Mouse (Mus musculus): ENCODE measurements around the gene Ank3. TPM values are rescaled to one million over a fixed set of nuclear protein-coding genes. Genes with fewer than 3 reads are reported as not detected.

Gene Ank3
- total and polyA plus RNA-seq, 2 experiments from 2014 or later = 66.6 to 253 TPM

DNA sequence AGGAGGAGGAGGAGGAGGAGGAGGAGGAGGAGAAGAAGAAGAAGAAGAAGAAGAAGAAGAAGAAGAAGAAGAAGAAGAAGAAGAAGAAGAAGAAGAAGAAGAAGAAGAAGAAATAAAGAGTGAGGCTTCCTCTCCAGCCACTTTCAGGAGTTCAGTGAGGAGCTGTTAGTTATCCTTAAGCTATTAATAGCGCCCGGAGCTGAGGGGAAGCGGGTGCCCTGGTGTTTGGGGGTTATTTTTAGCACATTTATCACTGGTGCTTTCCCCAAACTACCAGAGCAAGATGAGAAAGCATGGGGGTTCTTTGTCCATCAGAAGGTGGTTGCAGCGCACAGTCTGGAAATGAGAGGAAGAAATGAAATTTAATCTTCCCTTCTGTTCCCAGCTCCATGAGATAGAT, 166.5 kb downstream of the Ank3 start:
- H3K4me3 ChIP-seq (ENCODE audit: low read depth, low read length) = no peak overlapping the region
- H3K27ac ChIP-seq (ENCODE audit: low read depth, low read length) = no peak overlapping the region
- H3K27me3 ChIP-seq (ENCODE audit: insufficient read depth, low read length) = no peaks in the 10 kb centered on the region
- H3K9me3 ChIP-seq (ENCODE audit: low read length) = no peaks in the 10 kb centered on the region
- no peak for TF ChIP-seq CTCF (IDR thresholded peaks at IDR 0.05)
- H3K4me1 ChIP-seq (ENCODE audit: insufficient read depth, low read length) = no peaks in the 10 kb centered on the region
- H3K36me3 ChIP-seq (ENCODE audit: insufficient read depth, low read length) = no peaks in the 10 kb centered on the region
- ATAC-seq (ENCODE audit: low FRiP score) = no peak
- H3K4me2 ChIP-seq (ENCODE audit: low read depth, low read length, poor library complexity, severe bottlenecking) = no peak overlapping the region
- WGBS = 88% methylated on average over 4 of the region's 4 CpGs
- no peak overlapping the region for H3K9ac ChIP-seq (replicated peaks; ENCODE audit: low read length, poor library complexity, severe bottlenecking)
- DNase-seq (ENCODE audit: low spot score) = no peak

DNA sequence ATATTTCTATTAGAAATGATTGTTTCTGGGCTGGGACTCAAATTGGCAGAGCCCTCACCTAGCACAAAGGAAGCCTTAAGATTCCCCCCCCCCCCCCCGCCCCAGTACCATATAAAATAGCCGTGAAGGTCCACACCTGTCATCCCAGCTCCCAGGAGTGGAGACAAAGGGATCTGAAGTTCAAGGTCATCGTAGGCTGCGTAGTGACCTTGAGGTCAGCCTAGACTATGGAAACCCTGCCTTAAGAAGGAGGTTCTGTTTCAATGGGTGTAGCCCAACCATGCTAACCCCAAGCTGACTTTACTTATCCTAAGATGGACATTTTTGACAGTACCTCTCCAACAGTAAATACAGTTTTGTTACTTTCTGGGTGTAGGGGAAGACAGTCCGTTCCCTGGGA, 170.4 kb downstream of the Ank3 start:
- H3K9me3 ChIP-seq (ENCODE audit: low read length) = no peaks in the 10 kb centered on the region
- H3K4me1 ChIP-seq (ENCODE audit: insufficient read depth, low read length) = peaks cover 23% of the 10 kb centered on the region
- no peak overlapping the region for H3K9ac ChIP-seq (replicated peaks; ENCODE audit: low read length, poor library complexity, severe bottlenecking)
- H3K27me3 ChIP-seq (ENCODE audit: insufficient read depth, low read length) = no peaks in the 10 kb centered on the region
- H3K4me2 ChIP-seq (ENCODE audit: low read depth, low read length, poor library complexity, severe bottlenecking) = no peak overlapping the region
- no peak for TF ChIP-seq CTCF (IDR thresholded peaks at IDR 0.05)
- H3K4me3 ChIP-seq (ENCODE audit: low read depth, low read length) = no peak overlapping the region
- DNase-seq (ENCODE audit: low spot score) (no peak), ATAC-seq (ENCODE audit: low FRiP score) (no peak)
- no peaks in the 10 kb centered on the region for H3K36me3 ChIP-seq (ENCODE audit: insufficient read depth, low read length)
- no peak overlapping the region for H3K27ac ChIP-seq (ENCODE audit: low read depth, low read length)
- WGBS = 86% methylated on average over 5 of the region's 5 CpGs

DNA sequence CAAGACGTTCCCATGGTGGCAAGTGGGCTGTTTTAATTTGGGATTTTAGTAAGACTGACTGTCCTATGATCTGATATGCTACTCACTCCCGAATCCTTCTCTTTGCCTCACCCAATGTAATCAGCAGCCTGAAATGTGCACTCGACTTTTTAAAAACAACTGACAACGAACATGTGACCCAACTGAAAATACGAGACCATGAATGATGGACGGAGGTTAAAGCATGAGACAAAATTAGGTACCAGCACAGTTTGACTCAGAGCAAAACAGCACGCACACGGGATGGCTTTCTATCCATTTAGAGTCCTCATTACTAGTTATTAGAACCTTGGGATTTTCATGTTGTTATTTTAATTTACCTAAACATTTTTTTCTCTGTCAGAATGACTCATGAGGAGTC, 171.2 kb downstream of the Ank3 start:
- 70% methylated on average over 8 of the region's 8 CpGs for WGBS
- H3K4me1 ChIP-seq (ENCODE audit: insufficient read depth, low read length) = peaks cover 23% of the 10 kb centered on the region

GRCm38 (mm10) chr10:69570466-69571288, 172.1 kb downstream of the Ank3 start:
- Histone ChIP-seq H3K36me3 (ENCODE audit: insufficient read depth, low read length) (no peaks in the 10 kb centered on the region), H3K9ac (replicated peaks; ENCODE audit: low read length, poor library complexity, severe bottlenecking) (no peak overlapping the region; the same call in 1 of the 2 replicates), H3K27me3 (ENCODE audit: insufficient read depth, low read length) (no peaks in the 10 kb centered on the region), H3K4me2 (ENCODE audit: low read depth, low read length, poor library complexity, severe bottlenecking) (peak overlapping the region; percentile 45), H3K4me3 (ENCODE audit: low read depth, low read length) (no peak overlapping the region; the same call in 1 of the 2 replicates), H3K9me3 (ENCODE audit: low read length) (no peaks in the 10 kb centered on the region), H3K4me1 (ENCODE audit: insufficient read depth, low read length) (peaks cover 26% of the 10 kb centered on the region), H3K27ac (ENCODE audit: low read depth, low read length) (no peak overlapping the region)
- WGBS = 36% methylated on average over 18 of the region's 18 CpGs
- DNase-seq (ENCODE audit: low spot score) (no peak), ATAC-seq (ENCODE audit: low FRiP score) (no peak)
- TF ChIP-seq CTCF (IDR thresholded peaks at IDR 0.05) = no peak

More for the DNA sequence above, 171.2 kb downstream of the Ank3 start:
- Histone ChIP-seq H3K27me3 (ENCODE audit: insufficient read depth, low read length) (no peaks in the 10 kb centered on the region), H3K9ac (replicated peaks; ENCODE audit: low read length, poor library complexity, severe bottlenecking) (no peak overlapping the region), H3K9me3 (ENCODE audit: low read length) (no peaks in the 10 kb centered on the region), H3K36me3 (ENCODE audit: insufficient read depth, low read length) (no peaks in the 10 kb centered on the region), H3K4me3 (ENCODE audit: low read depth, low read length) (no peak overlapping the region), H3K27ac (ENCODE audit: low read depth, low read length) (no peak overlapping the region), H3K4me2 (ENCODE audit: low read depth, low read length, poor library complexity, severe bottlenecking) (no peak overlapping the region)
- ATAC-seq (ENCODE audit: low FRiP score) (no peak), DNase-seq (ENCODE audit: low spot score) (no peak)
- TF ChIP-seq CTCF (IDR thresholded peaks at IDR 0.05) = no peak

DNA sequence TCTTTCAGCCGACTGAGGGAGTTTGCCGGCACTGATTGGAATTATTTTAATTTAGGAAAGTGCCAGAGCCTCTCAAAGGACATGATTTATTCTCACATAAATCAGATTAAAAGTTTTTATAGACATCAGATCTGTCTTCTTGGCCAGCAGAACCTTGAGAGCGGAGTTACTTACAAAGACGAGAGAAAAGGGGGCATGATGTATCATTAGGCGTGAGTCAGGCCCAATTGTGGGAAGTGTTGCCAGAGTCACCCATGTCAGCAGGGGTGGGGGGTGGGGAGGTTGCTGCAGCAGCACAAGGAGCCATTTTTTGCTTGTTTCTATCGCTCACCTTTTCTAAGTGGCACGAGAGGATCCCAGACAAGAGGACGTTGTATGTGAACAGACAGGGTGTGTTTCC, 172.8 kb downstream of the Ank3 start:
- H3K27ac ChIP-seq (ENCODE audit: low read depth, low read length) = no peak overlapping the region
- peak overlapping the region; percentile 45 for H3K4me2 ChIP-seq (ENCODE audit: low read depth, low read length, poor library complexity, severe bottlenecking)
- ATAC-seq (ENCODE audit: low FRiP score) (no peak), DNase-seq (ENCODE audit: low spot score) (no peak)
- H3K36me3 ChIP-seq (ENCODE audit: insufficient read depth, low read length) = no peaks in the 10 kb centered on the region
- no peak for TF ChIP-seq CTCF (IDR thresholded peaks at IDR 0.05)
- H3K4me1 ChIP-seq (ENCODE audit: insufficient read depth, low read length) = peaks cover 26% of the 10 kb centered on the region
- peak overlapping the region; percentile 33; the same call in 1 of the 2 replicates for H3K9ac ChIP-seq (replicated peaks; ENCODE audit: low read length, poor library complexity, severe bottlenecking)
- H3K4me3 ChIP-seq (ENCODE audit: low read depth, low read length) = peak overlapping the region; percentile 13; the same call in 1 of the 2 replicates
- 8% methylated on average over 8 of the region's 8 CpGs for WGBS
- H3K27me3 ChIP-seq (ENCODE audit: insufficient read depth, low read length) = no peaks in the 10 kb centered on the region
- H3K9me3 ChIP-seq (ENCODE audit: low read length) = no peaks in the 10 kb centered on the region

- H3K9ac ChIP-seq (replicated peaks; ENCODE audit: low read length, poor library complexity, severe bottlenecking) = 0 out of 2 replicates have a peak overlapping the region, but pooled peaks have one; percentile 33
- H3K4me2 ChIP-seq (ENCODE audit: low read depth, low read length, poor library complexity, severe bottlenecking) = peak overlapping the region; percentile 45
- H3K27me3 ChIP-seq (ENCODE audit: insufficient read depth, low read length) = no peaks in the 10 kb centered on the region
- no peak for DNase-seq (ENCODE audit: low spot score)
- 4% methylated on average over 9 of the region's 9 CpGs for WGBS
- H3K27ac ChIP-seq (ENCODE audit: low read depth, low read length) = no peak overlapping the region
- H3K9me3 ChIP-seq (ENCODE audit: low read length) = no peaks in the 10 kb centered on the region
- peaks cover 26% of the 10 kb centered on the region for H3K4me1 ChIP-seq (ENCODE audit: insufficient read depth, low read length)
- no peaks in the 10 kb centered on the region for H3K36me3 ChIP-seq (ENCODE audit: insufficient read depth, low read length)
- peak; percentile 14; the same call in 1 of the 2 replicates for TF ChIP-seq CTCF (IDR thresholded peaks at IDR 0.05)
- no peak for ATAC-seq (ENCODE audit: low FRiP score)
- H3K4me3 ChIP-seq (ENCODE audit: low read depth, low read length) = no peak overlapping the region
These were observed 173.4 kb downstream of the Ank3 start for GRCm38 (mm10) chr10:69571972-69572371.
